Mouse (Mus musculus): ENCODE measurements around the gene Tacr2.

DNA sequence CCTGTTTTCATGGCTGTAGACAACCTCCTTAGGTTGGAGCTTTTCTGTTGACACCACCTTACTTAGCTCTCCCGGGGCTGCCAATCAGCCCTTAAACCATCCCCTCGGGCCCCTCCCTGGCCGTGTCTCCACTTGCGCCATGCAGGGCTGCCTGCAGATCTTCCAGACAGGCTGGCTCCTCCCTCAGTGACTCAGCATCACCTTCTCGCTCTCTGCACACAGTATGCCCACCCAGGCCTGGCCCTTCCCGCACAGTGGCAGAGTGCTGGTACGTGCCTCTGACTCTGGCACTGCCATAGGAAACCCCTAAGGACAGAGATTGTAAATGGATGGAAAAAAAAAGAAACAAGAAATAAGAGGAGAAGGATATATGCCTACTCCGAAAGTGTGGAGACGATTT is 30.5 kb downstream of the Tacr2 start:
- TF ChIP-seq CTCF (IDR thresholded peaks at IDR 0.05; ENCODE audit: extremely low read depth, insufficient read depth, low read length) = no peak
- no peak for TF ChIP-seq POLR2A (IDR thresholded peaks at IDR 0.05; ENCODE audit: extremely low read depth, insufficient read depth, low read length)

Data from cortical plate, adult 2 months (tissue).